Mouse (Mus musculus): ENCODE measurements around the gene Cdc14b.

The Cdc14b gene

GRCm38 (mm10) chr13:64274879-64275753 lies at the start of gene Cdc14b:
Cdc14b (minus strand) TSS chr13:64275290.
- peak; percentile 96 for DNase-seq (ENCODE audit: low read depth, low spot score)

GRCm38 (mm10) chr13:64322561-64323281 lies 47.6 kb upstream of the Cdc14b start:
- no peak for DNase-seq (ENCODE audit: low read depth, low spot score)

- DNase-seq (ENCODE audit: low read depth, low spot score): no peak
These were observed 45.2 kb upstream of the Cdc14b start for GRCm38 (mm10) chr13:64320334-64320733.

- DNase-seq (ENCODE audit: low read depth, low spot score): no peak
These were observed 44.7 kb upstream of the Cdc14b start for GRCm38 (mm10) chr13:64319782-64320181.

- no peak for DNase-seq (ENCODE audit: low read depth, low spot score)
These were observed 43.3 kb upstream of the Cdc14b start for GRCm38 (mm10) chr13:64318355-64318754.

GRCm38 (mm10) chr13:64315483-64316050 lies 40.5 kb upstream of the Cdc14b start:
- DNase-seq (ENCODE audit: low read depth, low spot score): peak; percentile 76

GRCm38 (mm10) chr13:64314041-64314440 lies 39.0 kb upstream of the Cdc14b start:
- DNase-seq (ENCODE audit: low read depth, low spot score): no peak

GRCm38 (mm10) chr13:64312916-64313289 lies 37.8 kb upstream of the Cdc14b start:
- DNase-seq (ENCODE audit: low read depth, low spot score): no peak

GRCm38 (mm10) chr13:64312024-64312915 lies 37.2 kb upstream of the Cdc14b start, which contains the start of gene Aaed1:
Aaed1 (minus strand) TSS chr13:64312710.
- DNase-seq (ENCODE audit: low read depth, low spot score): peak; percentile 79

- DNase-seq (ENCODE audit: low read depth, low spot score): no peak
These were observed 36.2 kb upstream of the Cdc14b start for GRCm38 (mm10) chr13:64311266-64311665.

- no peak for DNase-seq (ENCODE audit: low read depth, low spot score)
These were observed 35.5 kb upstream of the Cdc14b start for GRCm38 (mm10) chr13:64310585-64310984.

- no peak for DNase-seq (ENCODE audit: low read depth, low spot score)
These were observed 34.8 kb upstream of the Cdc14b start for GRCm38 (mm10) chr13:64309842-64310241.

- no peak for DNase-seq (ENCODE audit: low read depth, low spot score)
These were observed 33.9 kb upstream of the Cdc14b start for GRCm38 (mm10) chr13:64309036-64309435.

- no peak for DNase-seq (ENCODE audit: low read depth, low spot score)
These were observed 32.4 kb upstream of the Cdc14b start for GRCm38 (mm10) chr13:64307508-64307907.

GRCm38 (mm10) chr13:64306078-64306477 lies 31.0 kb upstream of the Cdc14b start:
- DNase-seq (ENCODE audit: low read depth, low spot score): peak; percentile 74

- no peak for DNase-seq (ENCODE audit: low read depth, low spot score)
These were observed 24.0 kb upstream of the Cdc14b start for GRCm38 (mm10) chr13:64299069-64299468.

GRCm38 (mm10) chr13:64286791-64287190 lies 11.7 kb upstream of the Cdc14b start:
- no peak for DNase-seq (ENCODE audit: low read depth, low spot score)

GRCm38 (mm10) chr13:64286321-64286720 lies 11.2 kb upstream of the Cdc14b start:
- DNase-seq (ENCODE audit: low read depth, low spot score): no peak

- no peak for DNase-seq (ENCODE audit: low read depth, low spot score)
These were observed 9.6 kb upstream of the Cdc14b start for GRCm38 (mm10) chr13:64284676-64285075.

GRCm38 (mm10) chr13:64280940-64281339 lies 5.8 kb upstream of the Cdc14b start:
- no peak for DNase-seq (ENCODE audit: low read depth, low spot score)

GRCm38 (mm10) chr13:64275754-64276127 lies 651 bp upstream of the Cdc14b start:
- DNase-seq (ENCODE audit: low read depth, low spot score): no peak

All from forelimb bud, embryonic 11.5 days (tissue).